Mouse (Mus musculus) gonadal fat pad, adult 2 months (tissue): ENCODE measurements around the gene Scrn3. TPM values are rescaled to one million over a fixed set of nuclear protein-coding genes. Genes with fewer than 3 reads are reported as not detected.
A peak's percentile ranks its signal among the peaks of the same experiment; 100 is the strongest.

Experiments
- DNase-seq: peaks from one replicate; pipeline ENCODE4 v3.0.0-alpha.2; 2012; ENCODE audit warnings: low read depth
- polyA plus RNA-seq: library from polyadenylated mRNA; depleted of rRNA; stranded (reverse); fragments of >200 nt; gene quantifications from 2 replicates; pipeline ENCODE4 v1.2.3, GENCODE M21; 2012

Gene Scrn3
- polyA plus RNA-seq, 1 experiment: 12.3 TPM

DNA sequence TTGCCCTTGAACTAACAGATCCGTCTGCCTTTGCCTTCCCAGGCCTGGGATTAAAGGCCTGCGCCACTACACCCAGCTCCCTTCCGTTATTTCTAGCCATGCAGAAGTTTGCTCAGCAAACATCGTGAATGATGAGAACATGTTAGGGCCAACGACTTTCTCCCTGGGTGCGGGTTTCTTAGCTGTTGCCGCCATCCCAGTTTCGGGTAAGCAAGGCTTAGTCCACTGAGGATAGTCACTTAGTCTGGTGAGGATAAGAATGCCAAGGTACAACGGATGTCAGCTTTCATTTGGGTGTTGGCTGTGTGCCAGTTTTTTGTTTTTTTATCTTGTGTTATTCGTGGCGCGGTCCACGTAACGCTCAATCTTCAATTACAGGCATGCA lies 708 bp downstream of the Scrn3 start:
- no peak for DNase-seq

GRCm38 (mm10) chr2:73314311-73314710 lies 1.9 kb downstream of the Scrn3 start:
- no peak for DNase-seq

DNA sequence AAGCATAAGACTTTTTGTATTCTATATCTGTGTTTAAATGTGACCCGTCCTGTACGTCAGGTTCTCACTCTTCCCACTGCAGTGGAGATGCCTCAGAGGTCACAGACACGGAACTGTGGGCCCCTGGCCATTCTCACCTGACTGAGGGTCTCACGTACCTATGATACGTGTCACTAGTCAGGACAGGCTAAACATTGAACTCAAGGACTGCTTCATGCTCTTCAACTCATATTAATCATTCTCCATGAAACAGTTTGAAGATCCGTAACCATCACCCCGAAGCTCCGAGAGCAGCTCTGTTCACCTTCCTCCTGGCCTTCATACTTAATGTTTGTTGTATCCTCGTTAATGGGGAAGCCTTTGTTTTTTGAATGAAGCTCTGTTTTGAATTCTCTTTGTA lies 5.0 kb downstream of the Scrn3 start:
- no peak for DNase-seq

- no peak for DNase-seq
Observed at GRCm38 (mm10) chr2:73319218-73319617, 6.8 kb downstream of the Scrn3 start.

GRCm38 (mm10) chr2:73322991-73323390 lies 10.6 kb downstream of the Scrn3 start:
- no peak for DNase-seq

- no peak for DNase-seq
Observed at GRCm38 (mm10) chr2:73325871-73326270, 13.5 kb downstream of the Scrn3 start.

DNA sequence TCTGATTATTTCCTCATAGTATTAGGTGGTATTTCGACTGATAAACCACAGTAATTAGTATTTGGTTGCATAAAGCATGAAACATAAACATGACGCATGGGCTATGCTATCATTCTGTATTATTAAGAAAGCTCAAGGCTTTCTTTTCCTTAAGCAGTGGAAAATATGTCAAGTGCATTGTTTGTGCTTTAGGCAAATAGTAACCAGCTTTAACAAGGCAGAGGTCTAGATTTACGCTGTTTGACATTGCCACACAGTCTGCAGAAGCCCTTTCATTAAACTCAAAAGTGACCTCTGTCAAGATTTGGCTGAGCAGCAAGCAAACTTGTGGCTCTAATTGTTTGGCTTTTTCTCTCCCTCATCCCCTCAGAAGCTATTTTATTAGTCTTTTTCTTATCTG lies 23.5 kb downstream of the Scrn3 start:
- DNase-seq: no peak

DNA sequence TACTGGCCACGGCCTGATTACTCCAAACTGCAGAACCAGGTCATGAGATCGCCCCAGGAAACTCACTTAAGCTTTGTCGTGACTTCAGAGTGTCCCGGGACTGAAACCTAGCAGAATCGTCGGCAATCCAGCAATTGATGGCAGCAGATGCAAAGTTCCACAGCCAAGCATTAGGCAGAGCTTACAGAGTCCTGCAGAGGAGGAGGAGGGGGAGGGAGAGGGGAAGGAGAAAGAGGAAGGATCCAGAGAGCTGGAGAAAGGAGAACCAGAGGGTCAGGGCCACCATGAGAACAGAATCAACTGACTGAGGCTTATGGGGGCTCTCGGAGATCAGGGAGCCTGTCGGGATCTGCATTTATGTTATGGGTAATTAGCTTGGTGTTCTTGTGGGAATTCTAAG lies 26.0 kb downstream of the Scrn3 start:
- DNase-seq: no peak

- DNase-seq: no peak
Observed at GRCm38 (mm10) chr2:73343701-73344100, 31.3 kb downstream of the Scrn3 start.

DNA sequence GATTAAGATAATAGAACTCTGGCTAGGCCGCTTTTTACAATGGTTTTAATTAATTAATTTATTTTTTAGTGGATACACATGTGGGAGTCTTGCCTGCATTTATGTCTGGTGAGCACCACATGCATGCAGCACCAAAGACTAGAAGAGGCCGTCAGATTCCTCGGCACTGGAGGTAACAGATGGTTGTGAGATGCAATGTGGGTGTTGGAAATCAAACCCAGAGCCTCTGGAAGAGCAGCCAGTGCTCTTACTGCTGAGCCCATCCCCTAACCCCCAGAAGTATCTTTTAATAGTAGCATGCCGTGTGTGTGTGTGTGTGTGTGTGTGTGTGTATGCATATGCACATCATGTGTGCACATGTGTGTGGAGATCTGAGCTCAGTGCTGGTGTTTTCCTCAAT lies 32.8 kb downstream of the Scrn3 start:
- DNase-seq: no peak

GRCm38 (mm10) chr2:73346345-73347086 lies 34.1 kb downstream of the Scrn3 start:
- no peak for DNase-seq

- DNase-seq: no peak
Observed at GRCm38 (mm10) chr2:73347136-73347535, 34.7 kb downstream of the Scrn3 start.

DNA sequence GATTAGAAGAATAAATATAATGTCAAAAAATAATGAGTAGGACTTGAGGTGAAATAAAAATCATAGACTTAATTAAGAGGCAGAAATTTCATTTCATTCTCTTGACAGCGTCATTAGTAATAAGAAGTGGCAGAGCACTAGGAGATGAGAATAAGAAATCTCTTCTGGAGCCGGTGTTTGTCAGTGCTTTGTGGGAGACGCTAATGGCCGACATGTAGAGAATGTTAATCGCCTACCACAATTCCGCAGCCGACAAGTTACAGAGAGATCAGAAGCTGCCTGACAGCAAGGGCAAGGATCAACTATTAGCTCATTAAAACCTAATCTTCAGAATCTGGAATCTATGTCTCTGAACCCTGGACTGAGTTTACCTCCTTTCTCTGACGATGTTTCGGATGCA lies 35.4 kb downstream of the Scrn3 start:
- no peak for DNase-seq

- no peak for DNase-seq
Observed at GRCm38 (mm10) chr2:73348221-73348620, 35.8 kb downstream of the Scrn3 start.

GRCm38 (mm10) chr2:73351496-73351895 lies 39.1 kb downstream of the Scrn3 start:
- no peak for DNase-seq

DNA sequence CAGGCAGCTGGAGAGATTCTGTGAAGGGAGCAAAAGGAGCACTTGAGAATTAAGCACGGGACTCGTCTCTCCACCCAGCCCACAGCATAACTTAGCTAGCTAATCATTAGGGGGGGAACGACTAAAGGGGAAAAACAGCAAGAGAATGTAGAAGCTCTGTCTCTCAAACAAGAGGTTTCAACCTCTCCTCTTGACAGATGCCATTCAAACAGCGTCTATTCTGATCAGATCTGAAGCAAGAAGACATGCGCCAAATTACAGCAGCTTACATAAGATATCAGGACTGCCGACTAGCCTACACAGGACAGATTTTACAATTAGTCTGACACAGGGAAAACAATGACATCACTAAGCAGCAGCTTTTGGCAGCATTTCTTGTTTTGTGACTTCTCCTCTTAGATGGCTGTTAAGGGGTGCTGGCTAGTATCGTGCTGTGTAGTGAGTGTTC lies 39.5 kb downstream of the Scrn3 start:
- no peak for DNase-seq

DNA sequence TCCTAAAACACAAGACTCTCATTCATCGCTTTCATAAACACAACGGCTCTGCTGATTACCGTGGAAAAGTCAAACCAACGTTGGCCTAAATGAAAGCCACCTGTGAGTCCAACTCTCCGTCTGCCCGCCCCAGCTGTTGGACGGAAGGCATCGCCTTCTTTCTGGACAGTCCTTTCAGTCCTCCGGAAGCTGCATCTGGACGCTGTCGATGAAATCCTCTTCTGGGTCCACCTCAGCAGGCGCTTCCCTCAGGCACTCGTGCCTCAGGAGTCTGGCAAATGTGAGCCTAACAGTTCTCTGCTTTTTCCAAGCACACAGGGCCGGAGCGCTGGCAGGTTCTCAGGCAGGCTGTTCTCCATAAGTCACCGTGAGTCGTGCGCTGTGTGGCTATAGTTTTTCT lies 44.6 kb downstream of the Scrn3 start:
- DNase-seq: no peak

GRCm38 (mm10) chr2:73359941-73360340 lies 47.5 kb downstream of the Scrn3 start:
- no peak for DNase-seq

- DNase-seq: no peak
Observed at GRCm38 (mm10) chr2:73360536-73360935, 48.1 kb downstream of the Scrn3 start.

GRCm38 (mm10) chr2:73363448-73363847 lies 51.0 kb downstream of the Scrn3 start:
- DNase-seq: no peak

DNA sequence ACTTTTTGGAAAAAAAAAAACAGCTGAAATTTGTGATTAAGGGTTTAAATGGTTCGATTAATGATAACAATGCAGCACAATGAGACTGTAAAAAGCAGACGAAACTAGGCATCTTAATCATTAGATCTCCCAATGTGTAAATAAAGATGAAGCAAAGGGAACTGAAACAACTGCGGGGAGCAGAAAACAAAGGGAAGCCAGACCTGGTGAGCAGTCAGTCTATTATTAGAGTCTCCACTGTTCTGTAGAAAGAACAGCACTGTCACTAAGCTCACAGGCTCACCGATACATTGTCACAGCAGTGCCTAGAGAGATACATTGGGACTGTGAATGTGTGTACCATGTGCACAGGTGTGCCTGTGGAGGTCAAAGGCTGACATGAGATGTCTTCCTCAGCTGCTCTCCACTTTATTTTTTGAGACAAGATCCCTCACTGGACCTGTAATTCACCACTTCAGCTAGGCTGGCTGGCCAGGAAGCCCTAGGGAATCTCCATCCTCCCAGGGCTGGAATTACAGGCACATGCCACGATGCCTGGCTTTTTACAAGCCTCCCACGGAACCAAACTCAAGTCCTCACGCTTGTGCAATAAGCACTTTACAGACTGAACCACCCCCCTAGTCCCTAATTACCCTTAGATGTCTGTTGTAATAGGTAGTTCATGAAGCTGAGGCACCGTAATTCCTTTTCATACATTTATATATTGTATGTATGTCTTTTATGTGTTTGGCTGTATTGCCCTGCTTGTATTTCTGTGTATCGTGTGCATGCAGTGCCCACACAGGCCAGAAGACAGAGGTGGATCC lies 59.3 kb downstream of the Scrn3 start:
- peak; percentile 33 for DNase-seq

- DNase-seq: no peak
Observed at GRCm38 (mm10) chr2:73378326-73378725, 65.9 kb downstream of the Scrn3 start.

- no peak for DNase-seq
Observed at GRCm38 (mm10) chr2:73379656-73380055, 67.3 kb downstream of the Scrn3 start.
